Mouse (Mus musculus): ENCODE results near the gene Gm11938.

DNA sequence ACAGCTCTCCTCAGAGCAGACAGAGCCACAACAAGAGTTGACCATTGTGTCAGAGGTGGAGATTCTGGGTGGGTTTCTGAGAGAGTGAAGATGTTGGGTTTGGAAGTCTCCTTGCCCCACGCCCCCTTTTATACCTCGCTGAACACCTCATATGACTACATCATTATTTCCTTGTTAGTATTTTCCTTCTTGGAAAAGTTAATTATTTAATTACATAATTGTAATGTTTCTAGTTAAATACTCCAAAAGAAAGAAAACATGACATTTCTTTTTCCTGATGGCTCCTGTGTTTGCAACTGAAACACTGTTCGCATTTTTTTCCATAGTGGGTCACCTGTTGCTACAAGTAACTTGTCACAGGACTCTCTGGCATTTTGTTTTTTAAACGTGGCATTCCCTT, 25.0 kb upstream of the Gm11938 start, which contains the start of gene Krtap4-1:
- TF ChIP-seq CTCF (IDR thresholded peaks at IDR 0.05; ENCODE audit: extremely low read depth, insufficient read length, insufficient replicate concordance, low read depth, low read length) (no peak), POLR2A (IDR thresholded peaks at IDR 0.05; ENCODE audit: low read depth, low read length) (no peak)
